Mouse (Mus musculus) spleen, adult 2 months (tissue): ENCODE results near the gene Myo1h.

Experiments
- CTCF ChIP-seq: fragments of 200-500 bp; IDR thresholded peaks from 2 replicates; pipeline ENCODE4 v1.5.1; 2011; ENCODE audit warnings: mild to moderate bottlenecking, inconsistent platforms; ENCODE audit not compliant: insufficient read depth, insufficient read length, insufficient replicate concordance; ENCODE audit errors: extremely low read depth
- POLR2A ChIP-seq: fragments of 200-500 bp; IDR thresholded peaks from 2 replicates; pipeline ENCODE4 v1.6.1; 2011; ENCODE audit warnings: low read depth, low read length, inconsistent platforms

DNA sequence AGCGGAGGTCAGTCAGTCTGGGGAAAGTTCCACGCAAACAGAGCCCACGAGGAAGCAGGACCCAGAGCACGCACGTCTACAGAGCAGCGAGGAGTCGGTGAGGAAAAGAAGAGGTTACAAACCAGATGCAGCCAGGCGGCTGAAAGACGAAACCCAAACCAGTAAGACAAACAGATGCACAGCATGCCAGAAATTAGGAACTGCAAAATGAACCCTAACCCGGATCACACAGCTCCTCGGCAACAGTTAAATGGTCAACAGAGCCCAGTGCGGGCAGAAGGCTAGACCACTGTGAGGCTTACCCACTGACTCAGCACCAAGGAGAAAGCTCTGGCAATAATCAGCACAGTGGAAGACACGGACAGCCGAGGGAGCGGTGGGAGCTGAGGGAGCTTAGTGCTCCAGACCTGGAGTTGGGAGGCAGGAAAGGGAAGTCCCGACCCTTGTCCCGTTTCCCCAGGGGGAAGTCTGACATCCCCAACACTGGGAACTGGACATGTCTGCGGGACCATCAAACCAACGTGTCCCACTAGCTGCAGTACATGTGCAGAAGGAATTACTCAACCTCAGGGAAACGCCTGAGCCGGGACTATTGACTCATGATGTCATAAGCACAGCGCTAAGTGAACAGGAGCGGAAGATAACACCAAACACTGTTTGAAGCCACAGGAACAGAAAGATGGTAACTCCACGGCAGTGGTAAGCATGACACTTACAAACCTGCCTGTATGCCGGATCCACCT is 82.9 kb downstream of the Myo1h start:
- TF ChIP-seq CTCF (no peak), POLR2A (no peak)
